Mouse (Mus musculus) lung, embryonic 16.5 days (tissue): Measurements from ENCODE around the gene Tox2. TPM values are rescaled to one million over a fixed set of nuclear protein-coding genes. Genes with fewer than 3 reads are reported as not detected.

Experiments
- ATAC-seq: fragments of 200-750 bp; cut with Nextera tagmentation; 2 replicates; pipeline ENCODE4 v1.8.0; 2017; ENCODE audit warnings: low read depth, mild to moderate bottlenecking, moderate library complexity
- H3K27ac ChIP-seq: fragments of 300-500 bp; sonication (generic); 2 replicates; pipeline ENCODE4 v1.5.1; 2014; ENCODE audit warnings: mild to moderate bottlenecking, control low read depth, low read length
- H3K27me3 ChIP-seq: fragments of 300-500 bp; sonication (generic); 2 replicates; pipeline ENCODE4 v1.6.1; 2014; ENCODE audit warnings: low read depth, low read length, mixed read lengths; ENCODE audit not compliant: control insufficient read depth, insufficient read depth
- H3K36me3 ChIP-seq: fragments of 300-500 bp; sonication (generic); 2 replicates; pipeline ENCODE4 v1.6.1; 2014; ENCODE audit warnings: low read length; ENCODE audit not compliant: control insufficient read depth, insufficient read depth
- H3K4me1 ChIP-seq: fragments of 300-500 bp; sonication (generic); replicated peaks from 2 replicates; pipeline ENCODE4 v1.6.1; 2014; ENCODE audit warnings: low read length, mixed read lengths; ENCODE audit not compliant: control insufficient read depth, insufficient read depth
- H3K4me2 ChIP-seq: fragments of 300-500 bp; sonication (generic); 2 replicates; pipeline ENCODE4 v1.6.1; 2014; ENCODE audit warnings: low read depth, low read length, control low read depth
- H3K4me3 ChIP-seq: fragments of 300-500 bp; sonication (generic); 2 replicates; pipeline ENCODE4 v1.5.1; 2014; ENCODE audit warnings: mild to moderate bottlenecking, low read length, control low read depth
- H3K9ac ChIP-seq: fragments of 300-500 bp; sonication (generic); 2 replicates; pipeline ENCODE4 v1.6.1; 2014; ENCODE audit warnings: low read length, control low read depth
- H3K9me3 ChIP-seq: fragments of 300-500 bp; sonication (generic); 2 replicates; pipeline ENCODE4 v1.6.1; 2016; ENCODE audit warnings: low read length; ENCODE audit not compliant: control insufficient read depth
- WGBS: fragments of 180-500 bp; shearing (Covaris S2); extraction: QIAGEN DNeasy Blood & Tissue Kit; methylation state at CpG from one replicate; pipeline ENCODE4 v1.1.7; 2014; 5-methylcytosine and 5-hydroxymethylcytosine counted together
- polyA plus RNA-seq: library from polyadenylated mRNA; unstranded; fragments of >200 nt; fragmentation: Nextera tagmentation; extraction: Ambion mirVana; gene quantifications from 2 replicates; pipeline ENCODE4 v1.2.1, GENCODE M21; 2015

Gene Tox2
- polyA plus RNA-seq, 1 experiment from 2014 or later = 5.3 TPM

DNA sequence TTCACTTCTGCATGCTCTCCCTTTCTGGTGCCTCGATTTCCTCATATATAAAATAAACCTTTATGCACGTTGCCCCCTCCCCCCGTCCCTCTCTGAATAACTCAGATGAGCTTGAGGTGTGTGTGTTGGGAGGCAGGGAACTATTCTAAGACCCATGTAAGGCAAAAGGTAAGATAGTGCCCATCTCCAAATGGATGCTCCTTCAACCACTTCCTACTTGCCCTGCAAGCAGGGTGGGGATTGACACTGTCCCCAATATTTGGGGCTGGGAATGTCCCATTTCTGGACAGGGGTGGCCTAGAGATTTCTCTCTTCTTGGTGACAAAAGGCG, 407 bp upstream of the Tox2 start:
- Histone ChIP-seq H3K9ac (peak overlapping the region; percentile 71), H3K4me1 (peaks cover 18% of the 10 kb centered on the region; the same call in 1 of the 2 replicates), H3K4me2 (peak overlapping the region; percentile 98), H3K27me3 (peaks cover 35% of the 10 kb centered on the region), H3K27ac (peak overlapping the region; percentile 65), H3K36me3 (no peaks in the 10 kb centered on the region), H3K9me3 (peaks cover 7% of the 10 kb centered on the region), H3K4me3 (peak overlapping the region; percentile 63)
- ATAC-seq = no peak
- 1% methylated on average over 4 of the region's 4 CpGs for WGBS

DNA sequence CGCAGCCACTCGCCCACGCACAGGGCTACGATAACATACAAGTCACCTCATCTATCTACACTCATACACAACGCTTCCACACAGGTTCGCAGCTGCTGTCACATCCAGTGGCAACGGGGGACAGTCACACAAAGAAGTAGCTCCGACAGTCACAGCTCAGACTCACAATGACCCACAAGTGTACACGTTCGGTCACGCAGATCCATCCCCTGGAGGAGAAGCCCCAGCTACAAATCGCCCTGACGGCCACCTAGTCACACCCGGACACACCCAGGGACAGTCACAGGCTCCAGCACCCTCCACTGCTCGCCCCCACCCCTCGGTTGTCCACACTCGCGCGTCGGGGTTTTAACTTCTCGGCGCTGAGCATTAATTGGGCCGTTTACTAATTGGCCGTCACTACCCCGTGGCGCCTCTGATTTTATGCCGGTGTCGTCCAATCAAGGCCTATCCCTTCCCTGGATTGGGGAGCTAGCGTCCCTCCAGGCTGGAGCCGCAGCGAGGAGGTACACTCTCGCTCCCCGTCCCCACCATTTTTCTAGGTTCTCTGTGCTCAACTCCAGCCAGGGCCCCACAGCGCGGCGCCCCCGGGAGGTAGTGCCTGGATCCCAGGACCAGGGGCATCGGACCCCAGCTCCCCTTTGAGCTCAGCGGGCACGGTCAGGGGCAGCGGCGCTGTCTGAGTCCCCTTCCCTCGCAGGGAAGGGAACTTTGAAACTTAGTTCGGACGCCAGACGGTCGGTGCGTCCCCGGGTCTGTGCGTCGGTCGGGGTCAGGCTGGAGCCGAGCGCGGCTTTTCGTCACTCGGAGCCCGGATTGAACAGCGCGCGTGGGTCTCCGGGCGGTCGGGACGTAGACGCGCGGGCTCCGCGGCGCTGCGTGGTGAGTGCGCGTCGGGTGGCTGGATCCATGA, 966 bp downstream of the Tox2 start:
- peaks cover 7% of the 10 kb centered on the region for H3K9me3 ChIP-seq
- H3K4me1 ChIP-seq = peaks cover 18% of the 10 kb centered on the region; the same call in 1 of the 2 replicates
- ATAC-seq = no peak
- no peaks in the 10 kb centered on the region for H3K36me3 ChIP-seq
- no peak overlapping the region for H3K27ac ChIP-seq
- H3K27me3 ChIP-seq = peaks cover 35% of the 10 kb centered on the region
- peak overlapping the region; percentile 71 for H3K9ac ChIP-seq
- H3K4me2 ChIP-seq = peak overlapping the region; percentile 98
- peak overlapping the region; percentile 63 for H3K4me3 ChIP-seq
- WGBS = 1% methylated on average over 74 of the region's 75 CpGs

DNA sequence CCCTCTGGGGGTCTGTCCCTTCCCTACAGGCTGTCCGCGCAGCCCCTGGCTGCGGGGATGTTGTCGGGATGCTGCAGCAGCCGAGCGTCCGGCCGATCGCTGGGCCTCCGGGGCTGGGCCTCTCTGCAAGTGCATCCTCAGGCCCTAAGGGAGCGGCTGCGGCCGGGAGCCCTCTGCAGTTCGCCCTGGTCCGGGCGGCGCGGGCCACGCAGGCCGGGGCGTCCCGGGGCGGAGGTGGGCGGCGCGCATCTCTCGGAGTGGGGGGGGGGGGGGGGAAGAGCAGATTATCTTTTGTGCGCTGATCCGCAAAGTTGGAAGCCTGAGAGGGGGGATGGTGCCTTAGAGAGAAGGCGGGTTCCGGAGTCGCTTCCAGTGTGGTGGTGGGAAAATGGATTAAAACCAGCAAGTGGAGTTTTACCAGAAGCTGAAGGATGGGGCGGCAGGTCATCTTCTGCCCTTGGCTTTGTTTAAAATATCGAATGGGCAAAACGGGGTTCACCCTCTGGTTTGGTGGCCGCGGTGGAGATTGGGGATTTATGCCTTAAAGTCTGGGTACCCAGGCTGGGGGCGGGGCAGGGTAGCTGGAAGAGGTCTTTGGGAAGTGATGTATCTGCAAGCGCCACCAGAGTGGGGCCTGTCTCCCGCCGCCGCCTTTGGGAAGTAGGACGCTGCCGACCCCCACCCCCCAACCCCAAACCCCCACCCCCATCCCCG, 1.8 kb downstream of the Tox2 start:
- Histone ChIP-seq H3K9me3 (peaks cover 7% of the 10 kb centered on the region), H3K27ac (no peak overlapping the region), H3K27me3 (peaks cover 35% of the 10 kb centered on the region), H3K4me3 (peak overlapping the region; percentile 63), H3K4me1 (peaks cover 18% of the 10 kb centered on the region; the same call in 1 of the 2 replicates), H3K36me3 (no peaks in the 10 kb centered on the region), H3K9ac (peak overlapping the region; percentile 61), H3K4me2 (peak overlapping the region; percentile 98)
- ATAC-seq = no peak
- under 1% methylated on average over 34 of the region's 45 CpGs for WGBS

DNA sequence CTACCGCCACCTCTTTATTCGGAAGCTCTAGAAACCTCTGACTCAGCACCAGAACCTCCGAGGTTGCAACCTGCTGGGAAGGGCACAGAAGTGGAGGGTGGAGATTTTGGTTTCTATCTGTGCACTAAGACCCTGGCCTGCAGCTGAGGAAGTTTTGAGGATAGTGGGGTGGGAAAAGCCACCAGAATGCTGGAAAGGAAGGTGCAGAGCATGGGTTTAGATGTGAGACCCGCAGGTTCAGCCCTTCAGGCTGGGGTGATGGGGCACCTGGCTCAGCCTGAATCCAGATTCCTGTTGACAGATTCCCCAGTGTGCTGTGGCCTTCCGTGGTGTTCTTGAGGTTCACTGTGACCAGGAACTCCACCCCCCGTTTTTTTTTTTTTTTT, 2.3 kb downstream of the Tox2 start:
- Histone ChIP-seq H3K4me1 (peaks cover 18% of the 10 kb centered on the region; the same call in 1 of the 2 replicates), H3K27ac (no peak overlapping the region), H3K27me3 (peaks cover 35% of the 10 kb centered on the region), H3K9ac (no peak overlapping the region), H3K9me3 (peaks cover 7% of the 10 kb centered on the region), H3K4me2 (no peak overlapping the region; the same call in 1 of the 2 replicates), H3K36me3 (no peaks in the 10 kb centered on the region), H3K4me3 (no peak overlapping the region)
- 4% methylated on average over 6 of the region's 6 CpGs for WGBS
- no peak for ATAC-seq

DNA sequence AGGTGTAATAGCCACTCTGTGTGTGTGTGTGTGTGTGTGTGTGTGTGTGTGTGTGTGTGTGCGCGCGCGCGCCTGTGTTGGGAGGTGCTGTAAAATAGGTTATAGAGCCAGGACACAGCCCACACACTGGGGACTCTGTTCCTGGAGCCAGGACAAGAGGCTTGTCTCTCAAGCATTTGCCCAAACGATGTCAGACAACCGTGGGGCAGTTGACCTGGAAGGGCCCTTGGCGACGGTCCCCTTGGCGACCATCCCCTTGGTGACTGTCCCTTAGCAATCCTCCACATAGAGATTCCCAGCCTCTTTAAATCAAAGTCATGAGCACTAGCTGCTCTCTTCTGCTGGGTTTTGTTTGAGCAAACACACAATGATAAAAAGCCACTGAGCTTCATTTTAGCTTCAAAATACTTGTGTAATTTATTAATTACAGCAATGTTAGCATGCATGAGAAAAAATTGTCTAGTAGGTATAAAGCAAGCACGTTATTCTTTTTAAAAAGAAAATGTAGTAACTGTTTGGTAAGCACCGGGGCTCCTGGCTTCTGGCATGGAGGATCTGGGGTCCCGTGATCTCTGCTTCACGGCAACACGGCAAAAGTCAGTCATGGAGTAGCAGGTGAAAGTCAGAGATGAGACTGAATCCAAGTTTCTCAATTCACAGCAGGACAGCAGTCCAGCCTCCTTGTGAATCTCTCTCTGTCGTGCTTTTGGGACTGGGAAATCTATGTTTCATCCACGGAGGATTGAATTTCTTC, 3.0 kb downstream of the Tox2 start:
- WGBS = 52% methylated on average over 17 of the region's 17 CpGs
- Histone ChIP-seq H3K9me3 (peaks cover 7% of the 10 kb centered on the region), H3K27ac (no peak overlapping the region), H3K4me2 (no peak overlapping the region), H3K4me1 (peaks cover 18% of the 10 kb centered on the region; the same call in 1 of the 2 replicates), H3K36me3 (no peaks in the 10 kb centered on the region), H3K27me3 (peaks cover 35% of the 10 kb centered on the region), H3K9ac (no peak overlapping the region), H3K4me3 (no peak overlapping the region)
- ATAC-seq = no peak

DNA sequence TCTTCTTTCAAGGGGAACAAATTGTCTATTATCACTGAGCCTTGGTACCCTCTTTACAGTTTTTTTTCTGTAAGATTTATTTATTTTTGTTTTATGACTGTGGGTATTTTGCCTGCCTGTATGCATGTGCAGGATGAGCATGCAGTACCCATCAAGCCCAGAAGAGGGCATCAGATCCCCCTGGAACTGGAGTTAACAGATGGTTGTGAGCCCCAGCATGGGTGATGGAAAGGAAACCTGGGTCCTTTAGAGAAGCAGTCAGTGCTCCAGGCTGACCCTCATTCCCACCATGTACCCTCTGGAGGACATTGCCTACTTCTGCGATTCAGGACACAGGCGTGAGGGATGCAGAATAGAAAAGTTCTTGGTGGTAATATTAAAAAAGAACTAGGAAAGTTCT, 4.4 kb downstream of the Tox2 start:
- 95% methylated on average over 2 of the region's 2 CpGs for WGBS
- no peak overlapping the region for H3K4me3 ChIP-seq
- H3K9me3 ChIP-seq = peaks cover 3% of the 10 kb centered on the region
- no peak overlapping the region for H3K4me2 ChIP-seq
- H3K36me3 ChIP-seq = no peaks in the 10 kb centered on the region
- ATAC-seq = no peak
- peaks cover 18% of the 10 kb centered on the region; the same call in 1 of the 2 replicates for H3K4me1 ChIP-seq
- no peak overlapping the region for H3K27ac ChIP-seq
- peaks cover 35% of the 10 kb centered on the region for H3K27me3 ChIP-seq
- H3K9ac ChIP-seq = no peak overlapping the region

DNA sequence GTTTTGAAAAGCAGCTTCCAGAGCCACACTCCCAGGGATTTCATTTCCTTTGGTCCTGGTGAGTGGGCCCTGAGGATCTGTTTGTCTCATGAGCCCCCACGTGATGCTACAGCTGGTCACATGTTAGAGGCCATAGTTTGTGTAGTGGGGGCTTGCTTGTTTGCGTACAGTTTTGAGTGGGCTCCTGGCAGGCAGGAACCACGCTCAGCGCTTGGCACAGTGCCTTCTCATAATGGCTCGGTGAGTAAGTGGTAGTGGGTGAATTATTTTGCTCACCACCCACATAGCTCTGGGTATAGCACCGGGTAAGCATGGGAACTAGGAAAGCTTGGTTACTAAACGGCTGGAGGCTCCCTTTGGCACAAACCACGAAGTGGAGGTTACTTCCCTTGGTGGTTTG, 6.2 kb downstream of the Tox2 start:
- no peak overlapping the region for H3K27ac ChIP-seq
- H3K9ac ChIP-seq = no peak overlapping the region
- no peak overlapping the region for H3K4me3 ChIP-seq
- peaks cover 9% of the 10 kb centered on the region; the same call in 1 of the 2 replicates for H3K4me1 ChIP-seq
- 68% methylated on average over 8 of the region's 8 CpGs for WGBS
- peaks cover 23% of the 10 kb centered on the region for H3K27me3 ChIP-seq
- H3K36me3 ChIP-seq = no peaks in the 10 kb centered on the region
- no peak for ATAC-seq
- no peak overlapping the region for H3K4me2 ChIP-seq
- peaks cover 3% of the 10 kb centered on the region for H3K9me3 ChIP-seq

DNA sequence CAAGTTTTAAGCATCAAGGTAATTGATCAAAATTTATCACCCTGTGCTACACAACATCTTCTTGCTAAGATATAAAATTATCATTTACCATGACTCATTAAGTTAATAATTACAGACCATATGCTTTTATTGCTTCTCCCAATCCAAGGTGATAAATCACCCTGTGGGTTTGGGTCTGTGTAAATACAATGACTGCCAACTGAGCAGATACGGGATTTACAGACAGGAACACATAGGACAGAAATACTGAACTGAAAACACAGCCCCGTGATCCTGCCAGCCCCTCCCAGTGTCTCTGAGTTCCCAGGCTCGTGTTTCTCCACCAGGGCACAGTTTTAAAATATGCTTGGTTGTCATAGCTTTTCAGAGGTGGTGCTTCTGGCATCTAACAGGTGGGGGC, 10.2 kb downstream of the Tox2 start:
- Histone ChIP-seq H3K27ac (no peak overlapping the region), H3K4me3 (no peak overlapping the region), H3K36me3 (no peaks in the 10 kb centered on the region), H3K4me2 (no peak overlapping the region), H3K4me1 (no peaks in the 10 kb centered on the region), H3K9me3 (no peaks in the 10 kb centered on the region), H3K27me3 (no peaks in the 10 kb centered on the region), H3K9ac (no peak overlapping the region)
- WGBS = 22% methylated on average over 3 of the region's 3 CpGs
- no peak for ATAC-seq

DNA sequence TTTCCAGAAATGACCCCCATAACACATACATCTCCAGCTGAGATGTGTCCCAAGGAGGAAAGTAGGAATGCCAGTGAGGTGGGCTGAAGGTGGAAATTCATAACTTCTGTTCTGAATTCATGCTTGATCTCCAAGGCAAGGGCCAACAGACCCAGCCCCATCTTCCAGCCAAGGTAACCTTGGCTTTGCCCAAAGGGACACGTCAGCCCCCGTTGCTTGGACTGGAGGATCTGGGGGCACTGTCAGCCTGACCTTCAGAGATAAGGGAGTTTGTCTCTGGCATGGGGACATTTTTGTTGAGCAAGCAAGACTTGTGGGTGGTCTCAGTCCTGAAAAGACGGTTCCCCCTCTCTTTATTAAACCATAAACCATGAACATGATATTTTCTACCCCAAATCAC, 15.2 kb downstream of the Tox2 start:
- Histone ChIP-seq H3K36me3 (no peaks in the 10 kb centered on the region), H3K27me3 (no peaks in the 10 kb centered on the region), H3K4me2 (no peak overlapping the region), H3K9me3 (no peaks in the 10 kb centered on the region), H3K27ac (no peak overlapping the region), H3K4me1 (0 out of 2 replicates have a peak, but pooled peaks cover 3% of the 10 kb centered on the region), H3K9ac (no peak overlapping the region), H3K4me3 (no peak overlapping the region)
- no peak for ATAC-seq
- WGBS = 24% methylated on average over 3 of the region's 3 CpGs
